Comparison of ENCODE assay signal across 19 mouse cellular contexts in genomic region chr8:120432438-120432837, GRCm38 (mm10).
DNase-seq lines count a peak whose midpoint lies in the region; ATAC-seq lines count a peak whose summit lies in the region.
"Had no signal": no experiment of that assay in that cellular context is flagged by ENCODE, and none has a peak within 500 bp of the region (broad histone marks: within the 10 kb centered on the region; RNA-seq: fewer than 3 reads in every experiment).

No protein-coding gene starts in this region.

- H3K9ac ChIP-seq in forebrain, embryonic 11.5 days (ENCODE audit: low read length): no peak overlapping the region
- H3K9ac ChIP-seq in hindbrain, embryonic 11.5 days (ENCODE audit: low read depth, low read length): no peak overlapping the region
- H3K9ac ChIP-seq in forebrain, embryonic 14.5 days (ENCODE audit: low read length): no peak overlapping the region
- H3K9ac ChIP-seq: embryonic facial prominence, embryonic 15.5 days; heart, embryonic 13.5 days; hindbrain, embryonic 15.5 days had no signal

- 83% methylated on average over 7 of the region's 7 CpGs for WGBS in forebrain, embryonic 10.5 days
- WGBS in forebrain, embryonic 11.5 days: 78% methylated on average over 7 of the region's 7 CpGs
- WGBS in hindbrain, embryonic 10.5 days: 77% methylated on average over 7 of the region's 7 CpGs
- 82% methylated on average over 7 of the region's 7 CpGs for WGBS in hindbrain, embryonic 11.5 days
- 84% methylated on average over 7 of the region's 7 CpGs for WGBS in embryonic facial prominence, embryonic 10.5 days
- 76% methylated on average over 7 of the region's 7 CpGs for WGBS in forebrain, embryonic 14.5 days

- no peak overlapping the region for H3K4me2 ChIP-seq in forebrain, embryonic 11.5 days (ENCODE audit: low read depth, low read length, severe bottlenecking)
- H3K4me2 ChIP-seq in hindbrain, embryonic 11.5 days (replicated peaks; ENCODE audit: low read depth, low read length): no peak overlapping the region
- no peak overlapping the region for H3K4me2 ChIP-seq in forebrain, embryonic 14.5 days (ENCODE audit: low read length)
- H3K4me2 ChIP-seq: embryonic facial prominence, embryonic 15.5 days; heart, embryonic 13.5 days; hindbrain, embryonic 15.5 days had no signal

- H3K27me3 ChIP-seq in forebrain, embryonic 10.5 days (ENCODE audit: poor library complexity, severe bottlenecking): peaks cover 58% of the 10 kb centered on the region
- no peaks in the 10 kb centered on the region for H3K27me3 ChIP-seq in forebrain, embryonic 11.5 days (ENCODE audit: control insufficient read depth, insufficient read depth, low read length)
- H3K27me3 ChIP-seq in hindbrain, embryonic 10.5 days (ENCODE audit: insufficient read depth, poor library complexity, severe bottlenecking): peaks cover 24% of the 10 kb centered on the region
- H3K27me3 ChIP-seq in hindbrain, embryonic 11.5 days (ENCODE audit: control insufficient read depth, insufficient read depth, low read length): no peaks in the 10 kb centered on the region
- H3K27me3 ChIP-seq in embryonic facial prominence, embryonic 10.5 days (replicated peaks; ENCODE audit: low read depth, poor library complexity, severe bottlenecking): peaks cover 34% of the 10 kb centered on the region
- H3K27me3 ChIP-seq in forebrain, embryonic 14.5 days (replicated peaks; ENCODE audit: control insufficient read depth, insufficient read depth, low read length): no peaks in the 10 kb centered on the region
- H3K27me3 ChIP-seq: embryonic facial prominence, embryonic 15.5 days; hindbrain, embryonic 15.5 days had no signal

- no peaks in the 10 kb centered on the region for H3K36me3 ChIP-seq in forebrain, embryonic 10.5 days (replicated peaks)
- H3K36me3 ChIP-seq in forebrain, embryonic 11.5 days (ENCODE audit: control insufficient read depth, insufficient read depth, low read length): no peaks in the 10 kb centered on the region
- 0 out of 2 replicates have a peak, but pooled peaks cover 3% of the 10 kb centered on the region for H3K36me3 ChIP-seq in hindbrain, embryonic 10.5 days
- no peaks in the 10 kb centered on the region for H3K36me3 ChIP-seq in hindbrain, embryonic 11.5 days (ENCODE audit: control insufficient read depth, insufficient read depth, low read length)
- 0 out of 2 replicates have a peak, but pooled peaks cover 5% of the 10 kb centered on the region for H3K36me3 ChIP-seq in embryonic facial prominence, embryonic 10.5 days (replicated peaks)
- H3K36me3 ChIP-seq in forebrain, embryonic 14.5 days (ENCODE audit: control insufficient read depth, insufficient read depth, low read length): no peaks in the 10 kb centered on the region
- H3K36me3 ChIP-seq: embryonic facial prominence, embryonic 15.5 days; heart, embryonic 13.5 days; hindbrain, embryonic 15.5 days had no signal

- ATAC-seq in forebrain, embryonic 11.5 days (replicated peaks; ENCODE audit: low FRiP score): no peak
- no peak for ATAC-seq in hindbrain, embryonic 11.5 days (ENCODE audit: low FRiP score)
- no peak for ATAC-seq in forebrain, embryonic 14.5 days
- ATAC-seq: intestine, embryonic 16.5 days had no signal

- H3K4me1 ChIP-seq in forebrain, embryonic 10.5 days: peaks cover 74% of the 10 kb centered on the region
- peaks cover 6% of the 10 kb centered on the region for H3K4me1 ChIP-seq in forebrain, embryonic 11.5 days (replicated peaks; ENCODE audit: control insufficient read depth, insufficient read depth, low read length)
- H3K4me1 ChIP-seq in hindbrain, embryonic 10.5 days (replicated peaks): peaks cover 70% of the 10 kb centered on the region
- peaks cover 11% of the 10 kb centered on the region for H3K4me1 ChIP-seq in hindbrain, embryonic 11.5 days (replicated peaks; ENCODE audit: control insufficient read depth, insufficient read depth, low read length)
- H3K4me1 ChIP-seq in embryonic facial prominence, embryonic 10.5 days: peaks cover 75% of the 10 kb centered on the region
- H3K4me1 ChIP-seq in forebrain, embryonic 14.5 days (ENCODE audit: control insufficient read depth, insufficient read depth, low read length): peaks cover 28% of the 10 kb centered on the region

- peak overlapping the region; percentile 60 for H3K27ac ChIP-seq in forebrain, embryonic 10.5 days
- H3K27ac ChIP-seq in forebrain, embryonic 11.5 days (ENCODE audit: low read depth, low read length): no peak overlapping the region
- H3K27ac ChIP-seq in hindbrain, embryonic 10.5 days: peak overlapping the region; percentile 62
- H3K27ac ChIP-seq in hindbrain, embryonic 11.5 days (ENCODE audit: low read depth, low read length): no peak overlapping the region
- 0 out of 2 replicates have a peak overlapping the region, but pooled peaks have one; percentile 52 for H3K27ac ChIP-seq in embryonic facial prominence, embryonic 10.5 days (replicated peaks)
- 0 out of 2 replicates have a peak overlapping the region, but pooled peaks have one; percentile 71 for H3K27ac ChIP-seq in forebrain, embryonic 14.5 days (ENCODE audit: low read depth, low read length)
- H3K27ac ChIP-seq: embryonic facial prominence, embryonic 15.5 days; heart, adult 2 months; heart, embryonic 13.5 days; hindbrain, embryonic 15.5 days had no signal

- no peak for DNase-seq in forebrain, embryonic 10.5 days (ENCODE audit: extremely low spot score, low spot score)
- no peak for DNase-seq in forebrain, embryonic 11.5 days (ENCODE audit: low spot score)
- DNase-seq in hindbrain, embryonic 10.5 days (ENCODE audit: low spot score): no peak
- DNase-seq in hindbrain, embryonic 11.5 days (ENCODE audit: low spot score): no peak
- no peak for DNase-seq in embryonic facial prominence, embryonic 10.5 days (ENCODE audit: low spot score)
- DNase-seq in forebrain, embryonic 14.5 days (ENCODE audit: low spot score): no peak
- DNase-seq in heart, adult 9 months (ENCODE audit: low spot score in 2 of 2): no peak
- DNase-seq in urinary bladder, postnatal 10 days (ENCODE audit: low spot score): no peak
- DNase-seq: adrenal gland, postnatal 10 days; cerebellum, adult 11 months; cerebellum, adult 8-10 months; cerebellum, postnatal 36 days; gastrocnemius, postnatal 10 days; heart, adult 2 months had no signal

- H3K4me3 ChIP-seq in forebrain, embryonic 10.5 days: no peak overlapping the region
- H3K4me3 ChIP-seq in forebrain, embryonic 11.5 days (ENCODE audit: low read depth, low read length): no peak overlapping the region
- H3K4me3 ChIP-seq in hindbrain, embryonic 10.5 days: no peak overlapping the region
- H3K4me3 ChIP-seq in hindbrain, embryonic 11.5 days (ENCODE audit: low read depth, low read length): no peak overlapping the region
- no peak overlapping the region for H3K4me3 ChIP-seq in embryonic facial prominence, embryonic 10.5 days
- no peak overlapping the region for H3K4me3 ChIP-seq in forebrain, embryonic 14.5 days (ENCODE audit: low read depth, low read length)
- H3K4me3 ChIP-seq: embryonic facial prominence, embryonic 15.5 days; erythroblast, embryonic 14.5 days; heart, adult 2 months; heart, embryonic 13.5 days; hindbrain, embryonic 15.5 days had no signal

- peaks cover 8% of the 10 kb centered on the region; the same call in 1 of the 2 replicates for H3K9me3 ChIP-seq in forebrain, embryonic 10.5 days
- peaks cover 4% of the 10 kb centered on the region; the same call in 1 of the 2 replicates for H3K9me3 ChIP-seq in forebrain, embryonic 11.5 days (ENCODE audit: control insufficient read depth, low read length)
- peaks cover 6% of the 10 kb centered on the region for H3K9me3 ChIP-seq in hindbrain, embryonic 10.5 days
- H3K9me3 ChIP-seq in hindbrain, embryonic 11.5 days (ENCODE audit: control insufficient read depth, low read length): peaks cover 2% of the 10 kb centered on the region; the same call in 1 of the 2 replicates
- peaks cover 5% of the 10 kb centered on the region; the same call in 1 of the 2 replicates for H3K9me3 ChIP-seq in embryonic facial prominence, embryonic 10.5 days
- peaks cover 3% of the 10 kb centered on the region; the same call in 1 of the 2 replicates for H3K9me3 ChIP-seq in forebrain, embryonic 14.5 days (replicated peaks; ENCODE audit: control insufficient read depth, low read length)
- H3K9me3 ChIP-seq: embryonic facial prominence, embryonic 15.5 days; hindbrain, embryonic 15.5 days had no signal

Comparison
In these comparisons a context has a peak if more than half of its experiments do, and no peak if none do; other contexts are left out.
1. H3K27ac ChIP-seq: peak in forebrain, embryonic 10.5 days (single experiment), hindbrain, embryonic 10.5 days (single experiment), embryonic facial prominence, embryonic 10.5 days (single experiment) and forebrain, embryonic 14.5 days (single experiment); none in forebrain, embryonic 11.5 days (single experiment) and hindbrain, embryonic 11.5 days (single experiment).